ENCODE assay signal across 8 mouse cellular contexts in genomic region chr2:142900862-142901805, GRCm38 (mm10). TPM values are rescaled to one million over a fixed set of nuclear protein-coding genes. Genes with fewer than 3 reads are reported as not detected.
A peak's percentile ranks its signal among the peaks of the same experiment; 100 is the strongest.
DNase-seq lines count a peak whose midpoint lies in the region; ATAC-seq and TF ChIP-seq lines count a peak whose summit lies in the region.

Gene Kif16b, minus strand, starts transcription at chr2:142901531.

- intact Hi-C loops in heart, adult 2 months (cut with DNase I): loop anchor here (2.0 kb wide), 2 partner anchors 26 to 162 kb away; partner anchors contain the start of gene Snrpb2

- H3K36me3 ChIP-seq in embryonic facial prominence, embryonic 14.5 days (ENCODE audit: control insufficient read depth, insufficient read depth, low read length): no peaks in the 10 kb centered on the region
- no peaks in the 10 kb centered on the region for H3K36me3 ChIP-seq in heart, adult 2 months (ENCODE audit: control insufficient read depth, insufficient read depth, low read length)
- H3K36me3 ChIP-seq in limb, embryonic 13.5 days: no peaks in the 10 kb centered on the region
- H3K36me3 ChIP-seq in midbrain, embryonic 16.5 days (ENCODE audit: control insufficient read depth, insufficient read depth, low read length): no peaks in the 10 kb centered on the region

- peak; percentile 92 for ATAC-seq in embryonic facial prominence, embryonic 14.5 days (ENCODE audit: low read depth)
- ATAC-seq in limb, embryonic 13.5 days (ENCODE audit: low FRiP score, low read depth): peak; percentile 93
- peak; percentile 91 for ATAC-seq in midbrain, embryonic 16.5 days

- H3K27ac ChIP-seq in embryonic facial prominence, embryonic 14.5 days (replicated peaks; ENCODE audit: low read depth, low read length): peak within 1 kb of the TSS; percentile 72
- peak within 1 kb of the TSS; percentile 86 for H3K27ac ChIP-seq in heart, adult 2 months
- peak within 1 kb of the TSS; percentile 67; the same call in 1 of the 2 replicates for H3K27ac ChIP-seq in limb, embryonic 13.5 days
- peak within 1 kb of the TSS; percentile 68 for H3K27ac ChIP-seq in midbrain, embryonic 16.5 days (ENCODE audit: low read length)

- H3K4me1 ChIP-seq in embryonic facial prominence, embryonic 14.5 days (ENCODE audit: control insufficient read depth, insufficient read depth, low read length): peaks cover 10% of the 10 kb centered on the region
- peaks cover 2% of the 10 kb centered on the region for H3K4me1 ChIP-seq in heart, adult 2 months (ENCODE audit: control insufficient read depth, insufficient read depth, low read length)
- peaks cover 16% of the 10 kb centered on the region for H3K4me1 ChIP-seq in limb, embryonic 13.5 days
- peaks cover 11% of the 10 kb centered on the region; the same call in 1 of the 2 replicates for H3K4me1 ChIP-seq in midbrain, embryonic 16.5 days (ENCODE audit: control insufficient read depth, insufficient read depth, low read length)

- peak within 1 kb of the TSS; percentile 85 for H3K4me3 ChIP-seq in embryonic facial prominence, embryonic 14.5 days (ENCODE audit: low read depth, low read length)
- H3K4me3 ChIP-seq in heart, adult 2 months: peak within 1 kb of the TSS; percentile 72
- peak within 1 kb of the TSS; percentile 79 for H3K4me3 ChIP-seq in limb, embryonic 13.5 days
- peak within 1 kb of the TSS; percentile 87 for H3K4me3 ChIP-seq in midbrain, embryonic 16.5 days (ENCODE audit: low read depth, low read length)

- TF ChIP-seq CTCF in heart, adult 2 months (IDR thresholded peaks at IDR 0.05): no peak

- peak within 1 kb of the TSS; percentile 82 for H3K4me2 ChIP-seq in embryonic facial prominence, embryonic 14.5 days (ENCODE audit: low read depth, low read length)
- peak within 1 kb of the TSS; percentile 80 for H3K4me2 ChIP-seq in limb, embryonic 13.5 days (replicated peaks)
- peak within 1 kb of the TSS; percentile 91 for H3K4me2 ChIP-seq in midbrain, embryonic 16.5 days (ENCODE audit: low read length)

- H3K9me3 ChIP-seq in embryonic facial prominence, embryonic 14.5 days (ENCODE audit: control insufficient read depth, low read length): no peaks in the 10 kb centered on the region
- H3K9me3 ChIP-seq in limb, embryonic 13.5 days: no peaks in the 10 kb centered on the region
- no peaks in the 10 kb centered on the region for H3K9me3 ChIP-seq in midbrain, embryonic 16.5 days (replicated peaks; ENCODE audit: control insufficient read depth, low read length, poor library complexity, severe bottlenecking)

- peak; percentile 63 for TF ChIP-seq POLR2A in heart, adult 2 months (IDR thresholded peaks at IDR 0.05; ENCODE audit: insufficient read depth, low read depth, low read length)

- 0 out of 2 replicates have a peak, but pooled peaks have one; percentile 21 for TF ChIP-seq EP300 in heart, adult 2 months (IDR thresholded peaks at IDR 0.05; ENCODE audit: insufficient read depth, low read depth, low read length)

- H3K9ac ChIP-seq in embryonic facial prominence, embryonic 14.5 days (ENCODE audit: low read depth, low read length): peak within 1 kb of the TSS; percentile 83
- peak within 1 kb of the TSS; percentile 94 for H3K9ac ChIP-seq in heart, adult 2 months (ENCODE audit: low read depth, low read length)
- H3K9ac ChIP-seq in limb, embryonic 13.5 days: peak within 1 kb of the TSS; percentile 84
- peak within 1 kb of the TSS; percentile 88 for H3K9ac ChIP-seq in midbrain, embryonic 16.5 days (ENCODE audit: low read depth, low read length)

- under 1% methylated on average over 43 of the region's 64 CpGs for WGBS in embryonic facial prominence, embryonic 14.5 days
- WGBS in heart, adult 2 months: under 1% methylated on average over 63 of the region's 64 CpGs
- WGBS in limb, embryonic 13.5 days: under 1% methylated on average over 58 of the region's 64 CpGs
- WGBS in midbrain, embryonic 16.5 days: 1% methylated on average over 60 of the region's 64 CpGs

- H3K27me3 ChIP-seq in embryonic facial prominence, embryonic 14.5 days (replicated peaks; ENCODE audit: control insufficient read depth, insufficient read depth, low read length): no peaks in the 10 kb centered on the region
- no peaks in the 10 kb centered on the region for H3K27me3 ChIP-seq in heart, adult 2 months (ENCODE audit: control insufficient read depth, insufficient read depth, low read length)
- H3K27me3 ChIP-seq in limb, embryonic 13.5 days: no peaks in the 10 kb centered on the region
- H3K27me3 ChIP-seq in midbrain, embryonic 16.5 days (ENCODE audit: control insufficient read depth, insufficient read depth, low read depth, low read length): no peaks in the 10 kb centered on the region

- peak; percentile 95 for DNase-seq in 3134 (ENCODE audit: extremely low read depth, insufficient read length, low spot score)
- peak; percentile 88 to 89 for DNase-seq in adrenal gland, postnatal 4 days (ENCODE audit: low spot score in 2 of 2)
- DNase-seq in embryonic facial prominence, embryonic 14.5 days (ENCODE audit: low spot score): peak; percentile 96
- peak; percentile 96 for DNase-seq in heart, adult 2 months
- DNase-seq in kidney, adult 8-10 months: peak; percentile 95 to 96
- peak; percentile 92 to 93 for DNase-seq in spleen, postnatal 10 days (ENCODE audit: low spot score in 2 of 2)

- no peaks in the 10 kb centered on the region; the same call in 1 of the 2 replicates for H3K79me2 ChIP-seq in heart, adult 2 months (replicated peaks; ENCODE audit: control insufficient read depth, insufficient read depth, low read length)

RNA-seq across cellular contexts. Expression of gene Kif16b, which starts in this region (rescaled TPM):
- total RNA-seq in adrenal gland, postnatal 4 days (2021): 10 to 100 TPM; 22.6 to 26.0 TPM
- polyA plus RNA-seq in embryonic facial prominence, embryonic 14.5 days (2014; fragmentation: Nextera tagmentation; extraction: Ambion mirVana): 10.6 and 10.9 TPM in 2 replicates
- total RNA-seq in heart, adult 2 months (2021): 10 to 100 TPM; 32.3 to 38.3 TPM
- polyA plus RNA-seq in heart, adult 2 months (2012; rRNA removed): 16.1 and 22.1 TPM in 2 replicates
- polyA plus RNA-seq in limb, embryonic 13.5 days (2015; fragmentation: Nextera tagmentation; extraction: Ambion mirVana): 9.6 and 11.2 TPM in 2 replicates
- 3.6 and 4.2 TPM in 2 replicates for polyA plus RNA-seq in midbrain, embryonic 16.5 days (2015; fragmentation: Nextera tagmentation; extraction: Ambion mirVana)

Comparison
In these comparisons a context has a peak if more than half of its experiments do, and no peak if none do; other contexts are left out.
1. Peak in every context shown above with its lines: DNase-seq, ATAC-seq, H3K4me3 ChIP-seq and H3K27ac ChIP-seq.